Mouse (Mus musculus) liver, embryonic 13.5 days (tissue): ENCODE measurements at regions not wholly inside any gene's neighbourhood (a gene's known extent, or its start where the extent isn't known, plus 50 kb on each side); places are given as distances from the start of the nearest gene placed in this dataset.
A peak's percentile ranks its signal among the peaks of the same experiment; 100 is the strongest.
"Not testable (repeated sequence)": the region's sequence is repeated elsewhere in the genome, so short reads cannot be mapped to it uniquely, and the experiment has no call there.

ENCODE experiments used
- ATAC-seq: fragments of 200-750 bp; cut with Nextera tagmentation; 2 replicates; pipeline ENCODE4 v1.8.0; 2017; ENCODE audit warnings: low read depth, mild to moderate bottlenecking, moderate number of reproducible peaks, moderate library complexity
- DNase-seq: peaks from one replicate; pipeline ENCODE4 v3.0.0; 2022
- H3K27ac ChIP-seq: fragments of 300-500 bp; sonication (generic); 2 replicates; pipeline ENCODE4 v1.5.1; 2015; ENCODE audit warnings: moderate library complexity, mild to moderate bottlenecking, inconsistent platforms
- H3K27me3 ChIP-seq: fragments of 300-500 bp; sonication (generic); 2 replicates; pipeline ENCODE4 v1.6.1; 2015; ENCODE audit warnings: mild to moderate bottlenecking, inconsistent platforms
- H3K36me3 ChIP-seq: fragments of 300-500 bp; sonication (generic); 2 replicates; pipeline ENCODE4 v1.6.1; 2015; ENCODE audit warnings: mild to moderate bottlenecking, inconsistent platforms
- H3K4me1 ChIP-seq: fragments of 300-500 bp; sonication (generic); replicated peaks from 2 replicates; pipeline ENCODE4 v1.6.1; 2015; ENCODE audit warnings: inconsistent platforms
- H3K4me2 ChIP-seq: fragments of 300-500 bp; sonication (generic); 2 replicates; pipeline ENCODE4 v1.6.1; 2015; ENCODE audit warnings: inconsistent platforms, mild to moderate bottlenecking, moderate library complexity
- H3K4me3 ChIP-seq: fragments of 300-500 bp; sonication (generic); replicated peaks from 2 replicates; pipeline ENCODE4 v1.5.1; 2015; ENCODE audit warnings: mild to moderate bottlenecking, inconsistent platforms
- H3K9ac ChIP-seq: fragments of 300-500 bp; sonication (generic); 2 replicates; pipeline ENCODE4 v1.6.1; 2015; ENCODE audit warnings: mild to moderate bottlenecking, inconsistent platforms
- H3K9me3 ChIP-seq: fragments of 300-500 bp; sonication (generic); replicated peaks from 2 replicates; pipeline ENCODE4 v1.6.1; 2016; ENCODE audit warnings: inconsistent platforms
- WGBS: fragments of 180-500 bp; shearing (Covaris S2); methylation state at CpG from one replicate; pipeline ENCODE4 v1.1.7; 2015; ENCODE audit not compliant: insufficient replicate concordance; 5-methylcytosine and 5-hydroxymethylcytosine counted together

DNA sequence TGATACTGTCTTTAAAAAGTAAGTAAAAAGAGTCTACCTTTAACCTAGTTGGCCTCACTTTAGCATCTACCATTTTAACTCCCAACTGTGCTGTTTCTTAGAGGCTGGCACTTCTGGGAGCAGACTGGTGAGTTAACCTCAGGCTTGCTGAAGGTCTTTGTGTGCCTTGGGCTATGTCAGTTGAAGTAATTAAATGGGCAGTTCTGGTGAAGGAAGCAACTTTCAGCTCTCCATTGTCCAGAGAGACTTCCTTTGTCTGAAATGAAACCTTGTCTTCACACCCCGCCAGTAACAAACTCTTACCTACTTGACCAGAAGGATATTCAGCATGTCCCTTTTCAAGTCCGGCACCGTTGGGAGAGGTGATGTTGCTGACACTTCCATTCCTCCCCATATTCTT lies 55.5 kb downstream of the Zfp281 start:
- Histone ChIP-seq H3K9me3 (no peaks in the 10 kb centered on the region), H3K4me1 (peaks cover 26% of the 10 kb centered on the region), H3K27me3 (no peaks in the 10 kb centered on the region), H3K4me3 (no peak overlapping the region), H3K9ac (no peak overlapping the region), H3K27ac (no peak overlapping the region), H3K36me3 (no peaks in the 10 kb centered on the region), H3K4me2 (no peak overlapping the region)
- DNase-seq, result no peak
- 70% methylated on average over 3 of the region's 3 CpGs for WGBS
- no peak for ATAC-seq

DNA sequence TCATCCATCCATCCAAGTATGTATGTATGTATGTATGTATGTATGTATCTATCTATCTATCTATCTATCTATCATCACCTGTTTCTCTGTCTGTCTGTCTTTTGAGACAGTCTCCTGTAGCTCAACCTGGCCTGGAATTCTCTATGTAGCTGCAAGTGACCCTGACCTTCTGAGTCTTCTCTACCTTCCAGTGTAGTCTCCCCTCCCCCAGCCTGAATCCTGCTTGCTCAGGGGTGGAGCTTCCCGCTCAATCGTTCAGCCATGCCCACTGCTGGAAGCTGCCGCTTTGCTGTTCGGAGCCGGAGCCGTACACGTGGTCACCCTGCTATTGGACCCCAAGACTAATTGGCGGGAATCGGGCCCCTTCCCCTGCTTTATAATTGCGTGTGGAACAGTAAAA lies 57.6 kb downstream of the Zfp281 start:
- H3K9ac ChIP-seq, H3K27ac ChIP-seq, H3K4me3 ChIP-seq, ATAC-seq, H3K36me3 ChIP-seq, DNase-seq, H3K9me3 ChIP-seq, H3K27me3 ChIP-seq, H3K4me2 ChIP-seq: not testable (repeated sequence)
- peaks cover 34% of the 10 kb centered on the region for H3K4me1 ChIP-seq
- WGBS, result 67% methylated on average over 10 of the region's 10 CpGs

DNA sequence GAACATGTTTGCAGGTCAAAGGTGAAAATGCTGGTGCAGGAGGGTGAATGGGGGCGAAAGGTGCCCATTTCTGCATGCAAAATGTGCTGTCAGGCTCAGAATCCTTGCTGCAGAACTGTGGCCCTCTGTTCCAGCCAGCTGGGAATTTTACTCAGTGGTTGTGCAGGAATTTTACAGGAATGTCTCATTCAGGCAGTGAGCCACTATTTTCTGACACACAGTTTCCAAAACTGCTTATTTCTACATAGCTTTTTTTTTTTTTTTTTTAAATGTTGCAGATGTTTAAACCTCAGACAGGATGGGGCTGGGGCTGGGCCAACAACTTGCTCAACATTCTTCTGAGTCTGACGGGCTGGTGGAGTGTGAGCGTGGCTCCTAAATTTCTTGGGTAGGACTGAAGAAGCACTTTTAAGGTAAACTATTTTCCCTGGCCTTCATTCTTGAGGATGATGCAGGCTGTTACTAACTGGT lies 58.4 kb downstream of the Zfp281 start:
- ATAC-seq (no peak), DNase-seq (no peak)
- WGBS, result 59% methylated on average over 3 of the region's 3 CpGs
- Histone ChIP-seq H3K9me3 (no peaks in the 10 kb centered on the region), H3K4me2 (no peak overlapping the region), H3K9ac (no peak overlapping the region), H3K27me3 (no peaks in the 10 kb centered on the region), H3K4me3 (no peak overlapping the region), H3K4me1 (peaks cover 34% of the 10 kb centered on the region), H3K36me3 (no peaks in the 10 kb centered on the region), H3K27ac (peak overlapping the region; percentile 41; the same call in 1 of the 2 replicates)

DNA sequence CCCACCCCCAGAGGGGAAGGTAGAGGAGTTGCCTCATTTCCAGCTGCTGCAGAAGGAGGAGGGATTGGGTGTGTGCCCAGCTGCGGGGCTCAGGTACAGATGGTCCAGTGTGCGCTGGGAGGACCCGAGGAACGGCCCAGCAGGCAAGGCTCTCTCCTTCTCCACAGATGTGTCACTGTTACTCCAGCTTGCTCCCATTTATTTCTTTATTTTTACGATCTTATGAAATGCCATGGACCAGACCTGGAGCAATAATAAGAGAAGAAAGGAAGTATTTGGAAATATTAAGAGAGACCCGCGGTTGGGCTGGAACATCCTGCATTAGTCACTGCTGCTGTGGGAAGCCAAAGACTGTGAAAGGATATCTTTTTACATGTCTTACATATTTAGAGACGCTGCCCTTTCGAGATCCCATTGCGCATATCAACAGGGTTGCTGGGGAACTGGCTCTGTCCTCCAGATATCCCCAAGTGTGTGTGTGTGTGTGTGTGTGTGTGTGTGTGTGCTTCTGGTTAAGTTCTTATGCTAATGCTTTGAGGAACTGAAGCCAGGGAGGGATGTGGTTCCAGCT lies 58.9 kb downstream of the Zfp281 start:
- DNase-seq (no peak), ATAC-seq (no peak)
- peak overlapping the region; percentile 41; the same call in 1 of the 2 replicates for H3K27ac ChIP-seq
- peaks cover 34% of the 10 kb centered on the region for H3K4me1 ChIP-seq
- H3K36me3 ChIP-seq, result no peaks in the 10 kb centered on the region
- H3K9me3 ChIP-seq, result no peaks in the 10 kb centered on the region
- WGBS, result 56% methylated on average over 10 of the region's 10 CpGs
- no peak overlapping the region for H3K9ac ChIP-seq
- no peak overlapping the region for H3K4me2 ChIP-seq
- no peaks in the 10 kb centered on the region for H3K27me3 ChIP-seq
- no peak overlapping the region for H3K4me3 ChIP-seq

DNA sequence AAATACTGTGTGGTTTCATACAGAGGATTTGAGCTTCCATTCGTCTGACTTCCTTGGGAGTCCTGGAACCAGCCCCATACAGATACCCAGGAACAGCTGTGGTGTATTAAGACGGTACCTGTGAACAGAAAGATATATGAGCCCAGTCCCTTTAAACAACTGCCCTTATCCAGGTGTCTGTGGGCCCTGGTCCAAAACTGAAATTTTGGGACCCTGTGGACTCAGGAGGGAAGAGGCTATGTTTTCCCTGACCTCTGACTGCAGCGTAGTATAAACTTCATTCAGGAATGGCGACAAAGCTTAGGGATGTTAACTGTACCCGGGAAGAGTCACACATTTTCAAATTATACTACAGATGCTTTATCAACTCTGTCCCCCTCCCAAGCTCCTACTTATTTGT lies 59.8 kb downstream of the Zfp281 start:
- no peak overlapping the region for H3K4me2 ChIP-seq
- ATAC-seq (no peak), DNase-seq (no peak)
- H3K4me3 ChIP-seq, result no peak overlapping the region
- no peak overlapping the region for H3K9ac ChIP-seq
- H3K36me3 ChIP-seq, result no peaks in the 10 kb centered on the region
- no peak overlapping the region for H3K27ac ChIP-seq
- WGBS, result 77% methylated on average over 5 of the region's 5 CpGs
- H3K27me3 ChIP-seq, result no peaks in the 10 kb centered on the region
- no peaks in the 10 kb centered on the region for H3K9me3 ChIP-seq
- peaks cover 29% of the 10 kb centered on the region for H3K4me1 ChIP-seq

DNA sequence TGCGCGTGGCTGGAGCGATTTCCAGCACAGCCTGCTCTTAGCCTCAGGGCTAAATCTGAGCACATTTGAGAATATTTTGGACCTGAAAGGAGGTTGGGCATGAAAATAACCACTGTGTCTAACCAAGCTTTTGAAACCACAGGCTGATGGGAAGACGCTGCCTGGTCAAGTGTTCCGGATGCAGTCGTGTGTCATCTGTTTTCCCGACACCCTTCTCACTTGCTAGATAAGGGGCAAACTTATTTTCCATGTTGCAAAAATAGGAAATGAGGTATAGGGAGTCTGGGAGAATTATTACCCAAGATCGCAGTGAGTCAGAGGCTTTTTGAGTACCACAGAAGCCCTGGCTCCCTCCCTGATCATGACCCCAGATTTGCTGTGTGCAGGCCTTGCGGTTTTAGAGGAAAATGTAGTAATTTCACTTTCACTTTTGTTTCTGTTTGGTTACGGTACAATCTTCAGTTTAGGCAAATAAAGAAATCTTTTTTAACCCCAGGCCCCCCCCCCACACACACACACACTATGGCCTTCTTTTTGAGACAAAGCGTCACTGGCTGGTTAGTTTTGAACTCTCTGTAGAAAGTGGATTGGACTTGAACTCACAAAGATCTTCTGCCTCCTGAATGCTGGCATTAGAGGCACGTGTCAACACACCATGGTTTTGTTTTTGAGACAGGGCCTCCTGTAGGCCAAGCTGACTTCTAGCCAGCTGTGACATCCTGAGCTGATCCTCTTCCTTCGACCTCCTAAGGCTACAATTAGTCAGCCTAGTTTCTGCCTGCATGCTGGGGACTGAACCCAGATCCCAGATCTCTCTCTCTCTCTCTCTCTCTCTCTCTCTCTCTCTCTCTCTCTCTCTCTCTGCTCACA lies 60.7 kb downstream of the Zfp281 start:
- H3K9ac ChIP-seq, result peak overlapping the region; percentile 53
- H3K9me3 ChIP-seq, result no peaks in the 10 kb centered on the region
- H3K4me3 ChIP-seq, result peak overlapping the region; percentile 37
- H3K4me1 ChIP-seq, result peaks cover 29% of the 10 kb centered on the region
- H3K27me3 ChIP-seq, result no peaks in the 10 kb centered on the region
- H3K27ac ChIP-seq, result peak overlapping the region; percentile 43
- no peaks in the 10 kb centered on the region for H3K36me3 ChIP-seq
- no peak for DNase-seq
- H3K4me2 ChIP-seq, result peak overlapping the region; percentile 62
- peak; percentile 49; the same call in 1 of the 2 replicates for ATAC-seq
- WGBS, result 27% methylated on average over 13 of the region's 13 CpGs

DNA sequence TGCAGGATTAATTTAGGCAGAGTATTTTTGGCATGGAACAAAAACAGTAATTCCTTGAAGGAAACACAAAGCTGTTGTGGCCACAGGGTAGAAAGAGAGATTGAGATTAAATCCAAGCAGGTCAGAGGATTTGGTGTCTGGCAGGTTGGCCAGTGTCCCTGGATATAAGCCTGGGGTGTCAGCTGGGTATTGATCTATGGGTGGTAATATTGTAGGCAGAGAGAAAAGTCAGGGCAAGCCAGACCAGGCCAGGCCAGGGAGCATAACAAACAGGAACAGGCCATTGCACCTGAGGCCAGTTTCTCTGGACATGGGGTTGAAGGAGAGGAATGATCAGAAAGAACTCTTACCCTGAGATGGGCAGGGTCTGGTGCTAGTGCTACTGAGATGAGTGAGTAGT lies 61.8 kb downstream of the Zfp281 start:
- Histone ChIP-seq H3K27ac (no peak overlapping the region; the same call in 1 of the 2 replicates), H3K9me3 (no peaks in the 10 kb centered on the region), H3K4me1 (peaks cover 29% of the 10 kb centered on the region), H3K9ac (no peak overlapping the region), H3K36me3 (no peaks in the 10 kb centered on the region), H3K27me3 (no peaks in the 10 kb centered on the region), H3K4me3 (no peak overlapping the region), H3K4me2 (no peak overlapping the region)
- DNase-seq (no peak), ATAC-seq (no peak)

DNA sequence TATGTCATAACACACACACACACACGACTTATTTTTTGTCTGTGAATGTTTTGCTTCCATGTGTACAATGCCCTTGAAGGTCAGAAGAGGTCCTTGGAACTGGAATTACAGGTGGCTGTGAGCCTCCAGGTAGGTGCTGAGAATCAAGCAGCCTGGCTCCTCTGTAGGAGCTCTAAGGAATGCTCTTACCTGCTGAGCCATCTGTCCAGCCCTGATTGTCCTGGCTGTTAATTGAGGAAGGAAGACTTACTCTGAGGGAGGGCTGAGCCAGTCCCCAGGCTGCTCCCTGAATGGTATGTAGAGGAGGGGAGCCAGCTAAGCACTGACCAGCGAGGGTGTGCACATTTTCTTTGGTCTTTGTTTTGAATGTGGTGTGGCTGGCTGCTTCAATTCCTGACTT lies 65.4 kb downstream of the Zfp281 start:
- H3K36me3 ChIP-seq, result no peaks in the 10 kb centered on the region
- no peak overlapping the region for H3K4me3 ChIP-seq
- 33% methylated on average over 2 of the region's 2 CpGs for WGBS
- no peak for DNase-seq
- H3K9me3 ChIP-seq, result no peaks in the 10 kb centered on the region
- no peak overlapping the region for H3K9ac ChIP-seq
- no peak overlapping the region for H3K27ac ChIP-seq
- peaks cover 28% of the 10 kb centered on the region for H3K4me1 ChIP-seq
- no peaks in the 10 kb centered on the region for H3K27me3 ChIP-seq
- ATAC-seq, result no peak
- no peak overlapping the region for H3K4me2 ChIP-seq

DNA sequence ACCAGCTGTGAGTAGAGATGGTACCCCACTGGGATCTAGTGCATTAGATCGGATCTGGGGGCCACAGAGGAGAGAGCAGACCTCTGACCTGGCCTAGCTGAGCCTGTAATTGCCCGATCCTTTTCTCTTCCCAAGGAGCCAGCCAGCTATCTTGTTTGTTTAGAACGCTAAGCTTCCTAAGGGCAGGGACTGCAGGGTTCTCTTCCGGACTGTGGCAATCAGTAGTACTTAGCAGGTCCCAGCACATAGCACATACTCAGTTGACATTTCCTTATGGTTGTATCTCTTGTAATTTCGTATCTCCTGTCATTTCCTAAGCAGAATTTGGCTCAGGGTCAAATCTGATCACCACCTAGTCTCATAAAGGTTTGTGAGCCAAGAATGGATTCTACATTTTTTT lies 68.7 kb downstream of the Zfp281 start:
- ATAC-seq (no peak), DNase-seq (no peak)
- peaks cover 27% of the 10 kb centered on the region for H3K4me1 ChIP-seq
- 40% methylated on average over 5 of the region's 5 CpGs for WGBS
- no peaks in the 10 kb centered on the region for H3K36me3 ChIP-seq
- no peaks in the 10 kb centered on the region for H3K9me3 ChIP-seq
- H3K4me2 ChIP-seq, result peak overlapping the region; percentile 24; the same call in 1 of the 2 replicates
- H3K27me3 ChIP-seq, result no peaks in the 10 kb centered on the region
- peak overlapping the region; percentile 43 for H3K27ac ChIP-seq
- H3K9ac ChIP-seq, result no peak overlapping the region
- H3K4me3 ChIP-seq, result no peak overlapping the region

DNA sequence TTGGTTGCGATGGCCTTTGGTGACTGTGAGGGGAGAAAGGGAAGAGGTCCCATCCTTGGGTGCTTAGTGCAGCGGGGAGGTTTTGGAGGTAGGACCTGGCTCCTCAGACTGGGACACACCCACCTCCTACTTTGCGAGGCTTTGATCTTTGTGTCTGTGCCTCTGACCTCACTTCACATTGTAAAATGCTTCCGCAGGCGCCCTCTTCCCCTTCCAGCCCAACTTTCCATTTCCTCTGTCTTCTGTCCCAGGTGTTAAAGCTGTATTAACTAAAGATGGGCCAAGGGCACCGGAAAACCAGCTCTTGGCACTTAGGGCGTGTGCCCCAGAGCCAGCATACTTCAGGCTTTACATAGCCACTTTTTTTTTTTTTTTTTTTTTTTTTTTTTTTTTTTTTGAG lies 70.3 kb downstream of the Zfp281 start:
- ATAC-seq, result no peak
- Histone ChIP-seq H3K27ac (no peak overlapping the region), H3K4me3 (no peak overlapping the region), H3K4me2 (no peak overlapping the region), H3K36me3 (no peaks in the 10 kb centered on the region), H3K9ac (no peak overlapping the region), H3K4me1 (peaks cover 34% of the 10 kb centered on the region), H3K9me3 (no peaks in the 10 kb centered on the region), H3K27me3 (no peaks in the 10 kb centered on the region)
- no peak for DNase-seq
- 37% methylated on average over 7 of the region's 7 CpGs for WGBS

DNA sequence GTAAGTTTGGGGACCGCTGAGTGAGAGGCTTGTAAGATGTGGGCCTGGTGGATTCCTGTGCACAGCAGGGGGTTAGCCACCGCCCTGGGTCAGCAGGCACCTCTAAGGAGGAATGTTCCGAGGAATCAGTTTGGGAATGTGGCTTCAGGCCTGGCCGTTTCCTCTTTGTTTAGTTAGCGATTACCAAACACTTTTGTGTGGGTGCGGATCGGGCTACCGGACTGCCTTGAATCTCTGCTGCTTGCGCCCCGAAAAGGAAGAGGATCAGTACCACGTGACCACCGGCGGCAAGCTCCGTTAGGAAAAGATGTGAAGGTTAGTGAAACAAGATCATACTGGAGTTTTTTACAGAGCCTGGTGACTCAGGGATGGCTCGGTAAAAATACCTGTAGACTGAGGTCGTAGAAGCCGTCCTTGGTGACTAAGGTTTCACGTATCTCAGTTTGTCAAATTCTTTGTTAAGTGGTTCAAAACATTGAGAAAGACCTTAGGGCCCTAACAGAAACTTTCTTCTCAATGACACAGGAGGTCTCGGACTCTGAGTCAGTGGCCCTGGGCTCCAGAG lies 71.5 kb downstream of the Zfp281 start:
- Histone ChIP-seq H3K9ac (no peak overlapping the region), H3K36me3 (no peaks in the 10 kb centered on the region), H3K27me3 (no peaks in the 10 kb centered on the region), H3K27ac (peak overlapping the region; percentile 20), H3K9me3 (no peaks in the 10 kb centered on the region), H3K4me3 (no peak overlapping the region), H3K4me1 (peaks cover 34% of the 10 kb centered on the region), H3K4me2 (peak overlapping the region; percentile 9)
- DNase-seq, result no peak
- WGBS, result 32% methylated on average over 19 of the region's 19 CpGs
- ATAC-seq, result no peak
